Comparison of ENCODE assay signal across 9 mouse cellular contexts in the genomic region with DNA sequence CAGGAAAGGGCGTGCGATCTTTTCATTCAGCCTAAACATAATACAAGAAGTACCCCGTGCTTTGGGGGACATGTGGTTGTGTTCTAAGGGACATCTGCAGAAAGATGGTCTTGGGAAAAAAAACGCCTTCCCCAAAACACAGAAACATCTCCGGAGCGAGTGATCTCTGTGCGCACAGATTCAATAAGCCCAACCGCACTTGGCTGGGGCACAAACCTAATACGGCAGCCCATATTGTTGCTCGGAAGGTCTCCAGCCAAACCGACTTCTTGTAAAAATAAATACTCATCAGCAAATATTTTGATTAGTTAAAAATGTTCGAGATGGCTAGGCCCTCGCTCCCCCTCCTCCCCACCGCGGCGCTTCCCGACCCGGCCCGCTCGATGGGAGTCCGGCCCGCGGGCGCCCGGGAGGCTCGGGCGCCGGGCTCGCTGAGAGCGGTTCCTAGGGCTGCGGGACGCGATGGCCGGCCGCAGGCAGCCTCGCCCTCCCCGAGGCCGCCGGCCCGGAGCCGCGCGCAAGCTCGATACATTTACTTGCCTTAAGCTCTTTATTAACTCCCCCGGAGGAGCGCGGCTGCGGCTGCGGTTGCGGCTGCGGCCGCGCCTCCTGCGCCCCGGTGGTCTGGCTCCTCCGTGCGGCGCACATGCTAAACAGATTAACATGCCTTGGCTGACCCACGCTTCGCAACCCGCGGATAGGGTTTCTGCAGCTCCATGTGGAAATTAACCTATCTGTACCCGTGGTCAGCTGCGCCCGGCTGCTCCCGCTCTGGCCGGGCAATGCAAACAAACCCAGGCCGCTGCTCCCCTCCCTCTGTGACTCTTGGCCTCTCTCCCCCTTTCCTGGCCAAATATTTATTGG. TPM values are rescaled to one million over a fixed set of nuclear protein-coding genes. Genes with fewer than 3 reads are reported as not detected.
DNase-seq lines count a peak whose midpoint lies in the region; ATAC-seq and TF ChIP-seq lines count a peak whose summit lies in the region.
"Had no signal": no experiment of that assay in that cellular context is flagged by ENCODE, and none has a peak within 500 bp of the region (broad histone marks: within the 10 kb centered on the region; RNA-seq: fewer than 3 reads in every experiment).

No protein-coding gene starts in this region.

- peak overlapping the region; percentile 49 for H3K4me3 ChIP-seq in layer of hippocampus, adult 2 months
- peak overlapping the region; percentile 58 for H3K4me3 ChIP-seq in heart, embryonic 11.5 days (ENCODE audit: low read depth, low read length)
- peak overlapping the region; percentile 45 for H3K4me3 ChIP-seq in midbrain, embryonic 15.5 days
- H3K4me3 ChIP-seq: left cerebral cortex, adult 2 months had no signal

- no peak for DNase-seq in layer of hippocampus, adult 2 months (ENCODE audit: low spot score in 2 of 2)
- no peak for DNase-seq in layer of hippocampus, postnatal 14 days (ENCODE audit: low spot score in 2 of 2)
- peak; percentile 69 for DNase-seq in brain, embryonic 14.5 days (ENCODE audit: low read depth)
- peak; percentile 59 for DNase-seq in kidney, postnatal 10 days

- TF ChIP-seq CTCF in layer of hippocampus, adult 2 months (conservative IDR thresholded peaks at IDR 0.05): 0 out of 2 replicates have a peak, but pooled peaks have one; percentile 7
- no peak for TF ChIP-seq CTCF in brain, embryonic 14.5 days (IDR thresholded peaks at IDR 0.05; ENCODE audit: borderline replicate concordance, extremely low read depth, insufficient read depth, insufficient read length)

- H3K27ac ChIP-seq in layer of hippocampus, adult 2 months: peak overlapping the region; percentile 67
- H3K27ac ChIP-seq in heart, embryonic 11.5 days (ENCODE audit: low read depth, low read length): no peak overlapping the region
- no peak overlapping the region for H3K27ac ChIP-seq in midbrain, embryonic 15.5 days
- H3K27ac ChIP-seq: left cerebral cortex, adult 2 months had no signal

- no peak overlapping the region for H3K9ac ChIP-seq in heart, embryonic 11.5 days (ENCODE audit: low read depth, low read length)
- peak overlapping the region; percentile 36 for H3K9ac ChIP-seq in midbrain, embryonic 15.5 days

- H3K36me3 ChIP-seq in heart, embryonic 11.5 days (ENCODE audit: control insufficient read depth, insufficient read depth, low read length): no peaks in the 10 kb centered on the region
- H3K36me3 ChIP-seq in midbrain, embryonic 15.5 days (replicated peaks): no peaks in the 10 kb centered on the region

- 1% methylated on average over 64 of the region's 68 CpGs for WGBS in heart, embryonic 11.5 days (ENCODE audit: insufficient replicate concordance)
- WGBS in midbrain, embryonic 15.5 days: under 1% methylated on average over 67 of the region's 68 CpGs

- H3K4me2 ChIP-seq in heart, embryonic 11.5 days: peak overlapping the region; percentile 95
- H3K4me2 ChIP-seq in midbrain, embryonic 15.5 days: peak overlapping the region; percentile 83

- H3K4me1 ChIP-seq in heart, embryonic 11.5 days (ENCODE audit: control insufficient read depth, insufficient read depth, low read length): peaks cover 6% of the 10 kb centered on the region
- H3K4me1 ChIP-seq in midbrain, embryonic 15.5 days: peaks cover 20% of the 10 kb centered on the region

- peaks cover 59% of the 10 kb centered on the region for H3K27me3 ChIP-seq in heart, embryonic 11.5 days (ENCODE audit: control insufficient read depth, insufficient read depth, low read length)
- peaks cover 60% of the 10 kb centered on the region for H3K27me3 ChIP-seq in midbrain, embryonic 15.5 days (replicated peaks)

- TF ChIP-seq POLR2A in brain, embryonic 14.5 days (IDR thresholded peaks at IDR 0.05; ENCODE audit: borderline replicate concordance, extremely low read depth, insufficient read depth, insufficient read length, poor library complexity, severe bottlenecking): no peak

- no peak for ATAC-seq in heart, embryonic 11.5 days (replicated peaks; ENCODE audit: insufficient number of reproducible peaks, low FRiP score, low TSS enrichment)
- peak; percentile 66 for ATAC-seq in midbrain, embryonic 15.5 days (replicated peaks)
- ATAC-seq in megakaryocyte progenitor cell, adult 5-6 weeks (replicated peaks; ENCODE audit: poor library complexity): no peak
- ATAC-seq in activated CD4-positive, CD25-positive, alpha-beta regulatory T cell, adult 4 months: no peak

- H3K9me3 ChIP-seq in heart, embryonic 11.5 days (replicated peaks; ENCODE audit: control insufficient read depth, low read length): peaks cover 3% of the 10 kb centered on the region
- no peaks in the 10 kb centered on the region for H3K9me3 ChIP-seq in midbrain, embryonic 15.5 days

RNA-seq across cellular contexts. Expression of gene Foxd1, which starts 37.0 kb away (rescaled TPM):
- 1 to 10 TPM in 1 of 2 experiments, under 1 TPM in 1; 0.69 to 1.2 TPM for total RNA-seq in layer of hippocampus, adult 2 months (2021)
- total RNA-seq in layer of hippocampus, postnatal 14 days (2021): 1 to 10 TPM; 1.1 to 1.4 TPM
- polyA plus RNA-seq in brain, embryonic 14.5 days (2012; rRNA removed): 2.5 and 3.2 TPM in 2 replicates
- 0.13 and 0.20 TPM in 2 replicates for polyA plus RNA-seq in heart, embryonic 11.5 days (2014; fragmentation: Nextera tagmentation; extraction: Ambion mirVana)
- 0.89 and 1.0 TPM in 2 replicates for polyA plus RNA-seq in midbrain, embryonic 15.5 days (2015; fragmentation: Nextera tagmentation; extraction: Ambion mirVana)
- not detected in 2 replicates for total RNA-seq in megakaryocyte progenitor cell, adult 5-6 weeks (2015)
- total RNA-seq in megakaryocyte progenitor cell, adult 5-6 weeks (2017): not detected in 2 replicates
- not detected for polyA plus RNA-seq in activated CD4-positive, CD25-positive, alpha-beta regulatory T cell, adult 4 months (2017; shearing (Covaris generic))

Comparison
In these comparisons a context has a peak if more than half of its experiments do, and no peak if none do; other contexts are left out.
1. DNase-seq: peak in brain, embryonic 14.5 days (single experiment) and kidney, postnatal 10 days (single experiment); none in layer of hippocampus, adult 2 months (0 of 2) and layer of hippocampus, postnatal 14 days (0 of 2).
2. Peak in every context shown above with its lines, with median percentiles within 50 percentile points of each other: H3K4me3 ChIP-seq.